Mouse (Mus musculus): Measurements from ENCODE around the gene Hesx1.

Gene Hesx1

DNA sequence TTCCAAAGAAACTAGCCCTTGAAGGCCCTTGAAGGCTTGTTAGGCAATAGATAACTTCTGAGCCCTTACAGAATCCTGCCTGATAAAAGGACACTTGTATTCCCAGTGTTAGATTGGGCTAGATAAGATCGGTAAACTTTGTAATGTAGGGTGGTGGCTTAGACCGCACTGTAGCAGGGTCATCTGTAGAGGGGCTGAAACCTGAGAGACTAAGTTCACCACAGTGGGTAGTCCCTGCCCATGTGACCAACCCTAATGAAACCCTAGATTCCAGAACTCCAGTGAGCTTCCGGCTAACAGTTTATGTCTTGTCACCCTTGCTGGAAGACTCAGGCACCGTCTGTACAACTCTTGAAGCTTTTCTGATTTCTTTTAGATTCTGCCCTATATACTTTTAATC lies 19.4 kb downstream of the Hesx1 start:
- DNase-seq (ENCODE audit: low read depth, low spot score): no peak

DNA sequence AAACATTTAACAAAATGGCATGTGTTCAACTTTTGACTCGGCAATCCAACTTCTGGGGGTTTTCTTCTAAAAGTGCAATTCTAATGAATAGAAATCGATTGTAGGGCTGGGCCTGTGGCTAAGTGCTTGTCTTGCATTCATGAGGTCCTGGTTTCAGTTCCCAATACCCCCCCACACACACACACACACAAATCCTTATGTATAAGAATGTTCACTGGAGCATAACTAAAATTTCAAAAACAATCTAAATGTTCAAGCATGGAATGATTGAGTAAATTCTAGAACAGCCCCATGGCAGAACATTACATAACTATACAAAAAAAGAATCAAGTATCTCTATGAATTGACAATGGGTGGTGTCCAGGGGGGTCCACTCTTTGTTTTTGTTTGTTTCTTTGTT lies 23.7 kb downstream of the Hesx1 start:
- DNase-seq (ENCODE audit: low read depth, low spot score): no peak

DNA sequence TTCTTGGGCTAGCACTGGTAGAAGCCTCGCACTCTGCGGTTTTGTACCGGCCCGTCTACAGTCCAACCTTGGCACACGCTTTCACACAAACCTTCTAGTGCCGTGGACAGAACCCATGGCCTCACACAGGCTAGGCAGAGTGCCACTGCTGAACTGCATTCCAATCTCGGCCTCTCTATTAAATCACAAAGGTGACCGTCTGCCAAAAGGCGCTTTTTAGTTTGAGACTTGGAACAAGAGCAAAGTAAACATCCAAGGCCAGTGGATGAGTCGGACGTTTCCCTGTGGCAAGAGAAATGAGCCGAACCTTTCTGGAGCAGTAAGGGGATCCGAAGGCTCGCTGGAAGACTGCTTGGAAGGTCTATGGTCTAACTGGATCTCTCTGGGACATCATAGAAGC lies 25.6 kb downstream of the Hesx1 start:
- no peak for DNase-seq (ENCODE audit: low read depth, low spot score)

DNA sequence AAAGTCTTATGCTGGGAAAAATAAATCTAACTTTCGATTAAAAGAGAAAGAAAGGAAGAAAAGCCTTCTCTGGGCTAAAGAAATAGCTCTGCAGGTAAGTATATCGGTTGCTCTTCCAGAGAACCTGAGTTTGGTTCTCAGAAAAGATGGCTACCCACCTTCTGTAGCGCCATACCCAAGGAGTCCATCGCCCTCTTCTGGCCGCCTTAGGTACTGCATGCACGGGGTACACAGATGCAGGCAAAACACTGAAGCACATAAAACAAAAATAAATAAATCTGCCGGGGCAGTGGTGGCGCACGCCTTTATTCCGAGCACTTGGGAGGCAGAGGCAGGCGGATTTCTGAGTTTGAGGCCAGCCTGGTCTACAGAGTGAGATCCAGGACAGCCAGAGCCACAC lies 28.7 kb downstream of the Hesx1 start:
- DNase-seq (ENCODE audit: low read depth, low spot score): peak; percentile 89

DNA sequence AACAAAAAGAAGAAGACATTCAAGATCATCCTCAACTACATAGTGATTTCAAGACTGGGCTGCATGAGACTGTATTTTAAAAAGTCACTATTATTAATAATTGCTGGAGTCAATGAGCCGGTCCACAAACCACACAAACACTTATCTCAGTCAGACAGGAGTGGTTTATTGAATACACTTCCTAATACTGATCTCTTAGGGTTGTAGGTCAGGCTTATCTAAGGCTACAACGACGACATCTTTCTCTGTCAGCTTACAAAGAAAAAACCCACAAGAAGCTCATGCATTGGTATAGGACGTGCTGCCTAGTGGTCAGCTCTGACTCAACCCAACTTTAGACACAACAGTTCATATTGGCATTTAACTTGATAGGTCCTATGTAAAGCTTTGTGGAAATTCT lies 30.4 kb downstream of the Hesx1 start:
- DNase-seq (ENCODE audit: low read depth, low spot score): no peak

DNA sequence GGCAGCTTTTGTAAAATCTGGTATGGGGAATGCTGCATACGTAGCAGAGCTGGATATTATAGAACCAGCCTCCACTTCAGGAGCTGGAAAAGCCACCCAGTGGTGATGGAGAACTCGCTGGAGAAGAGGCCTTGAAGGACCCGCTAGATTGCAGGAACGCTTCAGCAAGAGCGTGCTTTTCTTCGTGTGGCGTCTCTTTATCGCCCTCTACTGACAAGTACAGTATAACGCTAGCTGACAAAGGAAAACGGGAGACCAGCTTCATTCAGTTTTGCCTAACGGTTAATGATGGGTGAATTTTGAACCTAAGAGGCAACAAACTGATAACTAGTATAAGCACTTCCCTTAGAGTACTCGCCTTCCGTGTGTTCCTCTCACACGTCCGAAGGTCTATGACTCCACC lies 35.6 kb downstream of the Hesx1 start:
- peak; percentile 80 for DNase-seq (ENCODE audit: low read depth, low spot score)

DNA sequence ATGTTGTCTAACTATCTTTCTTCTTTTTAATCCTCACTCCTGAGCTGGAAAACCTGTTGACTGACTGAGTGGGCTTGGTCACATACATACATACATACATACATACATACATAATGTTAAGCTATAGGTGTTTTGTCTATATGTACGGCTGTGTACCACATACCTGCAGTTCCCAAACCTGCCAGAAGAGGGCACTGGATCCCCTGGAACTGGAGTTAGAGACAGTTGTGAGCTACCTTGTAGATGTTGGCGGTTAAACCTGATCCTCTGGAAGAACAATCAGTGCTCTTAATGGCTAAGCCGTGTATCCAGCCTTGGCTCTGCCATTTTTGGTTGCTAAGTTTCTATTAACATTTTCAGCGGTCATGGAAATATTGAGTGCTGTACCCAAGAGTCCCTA lies 36.9 kb downstream of the Hesx1 start:
- peak; percentile 77 for DNase-seq (ENCODE audit: low read depth, low spot score)

DNA sequence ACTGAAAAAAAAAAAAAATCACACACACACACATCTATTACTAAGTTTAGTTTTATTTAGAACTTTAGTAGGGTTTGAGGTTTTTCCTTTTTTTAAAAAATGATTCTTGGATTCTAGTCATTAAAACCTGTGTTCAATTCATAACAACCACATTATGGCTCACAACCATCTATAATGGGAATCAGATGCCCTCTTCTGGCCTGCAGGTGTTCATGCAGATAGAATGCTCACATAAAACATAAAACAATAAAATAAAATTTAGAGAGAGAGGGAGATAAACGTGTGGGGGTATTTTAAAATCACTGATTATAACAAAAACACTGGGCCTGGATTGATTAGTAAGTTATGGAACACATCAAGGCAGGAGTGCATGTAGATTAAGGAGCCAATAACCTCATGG lies 43.3 kb downstream of the Hesx1 start:
- no peak for DNase-seq (ENCODE audit: low read depth, low spot score)

DNA sequence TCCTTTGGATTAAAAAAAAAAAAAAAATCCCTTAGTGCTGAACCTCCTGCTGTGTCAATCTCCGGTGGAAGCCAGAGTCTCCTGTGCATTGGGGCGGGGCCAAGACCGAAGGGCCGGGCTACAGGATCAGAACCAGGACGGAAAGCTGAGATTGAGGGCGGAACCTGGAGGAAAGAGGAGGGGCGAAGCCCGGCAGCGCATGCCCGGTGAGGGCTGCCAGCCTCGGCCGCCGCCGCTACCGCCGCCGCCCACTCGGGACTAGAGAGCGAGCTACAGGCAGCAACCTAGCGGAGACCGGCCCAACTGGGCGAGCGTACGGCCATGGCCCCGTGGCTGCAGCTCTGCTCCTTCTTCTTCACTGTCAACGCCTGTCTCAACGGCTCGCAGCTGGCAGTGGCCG lies 44.6 kb downstream of the Hesx1 start, which contains the start of gene Il17rd:
TSS of gene Il17rd (plus strand) at position 159 of the 400 bp plus-strand sequence.
- peak; percentile 89 for DNase-seq (ENCODE audit: low read depth, low spot score)

DNA sequence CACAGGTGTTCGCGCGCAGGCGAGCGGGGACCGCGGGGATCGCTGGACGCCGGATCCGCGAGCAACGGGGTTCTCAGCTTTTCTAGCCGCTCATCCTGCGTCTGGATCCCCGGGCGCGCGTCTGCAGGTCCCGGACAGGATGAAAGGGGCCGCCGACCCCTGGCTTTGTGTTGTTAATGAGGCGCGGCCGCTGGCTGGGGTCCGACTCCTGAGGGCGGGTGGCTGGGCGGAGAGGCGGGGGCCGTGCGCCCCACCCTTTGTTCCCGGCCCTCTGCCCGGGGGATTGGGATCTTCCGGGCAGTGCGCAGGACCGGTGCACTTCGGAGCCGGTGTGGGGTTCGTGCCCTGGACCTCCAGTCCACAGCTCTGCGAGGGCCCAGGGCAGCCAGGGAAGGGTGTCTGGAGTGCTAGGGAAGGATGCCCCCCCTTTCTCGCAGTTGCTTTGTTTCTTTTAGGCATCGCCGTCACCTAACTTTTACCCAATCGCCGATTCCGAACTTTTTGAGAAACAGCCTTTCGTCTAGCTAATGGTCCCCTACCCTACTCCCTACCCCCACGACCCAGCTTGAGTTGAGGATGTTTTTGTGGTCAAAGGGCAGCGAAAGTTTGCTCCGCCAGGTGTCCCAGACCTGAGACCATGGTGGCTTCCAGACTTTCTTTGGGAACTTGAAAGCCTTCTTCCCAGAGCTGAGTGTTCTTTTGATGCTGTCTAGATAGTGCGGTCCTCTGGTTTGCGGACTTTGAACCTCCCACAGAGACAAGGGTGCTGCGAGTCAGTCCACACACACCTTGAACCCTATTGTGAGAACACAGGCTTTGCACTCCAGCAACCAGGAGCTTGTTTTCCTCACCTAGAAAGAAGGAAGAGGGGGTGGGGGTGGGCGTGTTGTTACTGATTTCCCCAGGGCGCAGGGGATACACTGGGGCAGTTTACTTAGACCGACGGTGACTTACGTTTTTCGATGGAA lies 45.3 kb downstream of the Hesx1 start:
- DNase-seq (ENCODE audit: low read depth, low spot score): peak; percentile 41

DNA sequence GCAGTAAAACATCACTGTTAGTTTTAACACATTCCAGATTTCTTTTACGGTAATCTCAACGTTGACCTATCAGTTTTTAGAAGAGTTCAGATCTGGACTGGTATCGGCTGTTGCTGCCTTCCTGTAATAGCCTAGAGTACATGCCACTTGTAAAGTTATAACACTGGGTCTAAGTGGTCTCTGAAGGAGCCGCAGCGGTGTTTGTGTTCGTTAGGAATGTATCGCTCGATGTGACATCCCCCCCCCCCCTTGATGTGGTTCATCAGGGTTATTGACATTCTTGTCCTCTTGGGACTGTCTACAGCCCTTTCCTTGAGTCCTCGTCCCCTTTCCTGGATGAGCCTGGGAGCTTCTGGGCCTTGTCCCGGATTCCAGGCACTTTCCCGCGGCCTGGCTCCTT lies 46.2 kb downstream of the Hesx1 start:
- DNase-seq (ENCODE audit: low read depth, low spot score): no peak

DNA sequence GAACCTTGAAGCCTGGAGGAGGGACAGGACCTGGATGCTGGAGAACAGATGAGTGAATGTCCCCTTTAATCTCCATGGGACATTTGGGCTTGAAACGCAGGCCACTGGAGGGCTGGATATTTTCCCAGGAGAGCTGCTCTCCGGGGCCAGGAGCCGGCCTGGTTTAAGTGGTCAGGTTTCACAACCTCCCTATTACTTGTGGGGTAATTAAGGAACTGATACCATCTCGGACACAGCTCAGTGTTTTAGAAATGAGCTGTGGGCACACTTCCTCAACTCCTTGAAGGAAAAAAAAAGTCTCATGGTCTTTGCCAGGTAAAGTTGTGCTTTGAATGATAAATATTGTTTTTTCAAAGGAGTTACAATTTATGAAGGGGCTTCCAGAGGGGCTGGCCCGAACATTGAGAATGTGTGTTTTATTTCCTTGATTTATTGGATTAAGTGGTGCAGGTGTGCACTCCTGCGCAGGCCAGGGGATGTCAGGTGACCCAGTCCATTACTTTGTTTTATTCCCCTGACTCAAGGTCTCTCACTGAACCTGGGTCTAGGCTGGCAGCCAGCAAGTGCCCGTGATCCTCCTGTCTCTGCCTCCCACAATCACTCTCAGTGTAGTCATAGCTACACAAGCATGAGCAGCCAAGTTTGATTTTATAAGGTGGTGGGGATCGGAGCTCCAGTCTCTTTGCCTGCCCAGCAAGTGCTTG lies 48.2 kb downstream of the Hesx1 start:
- no peak for DNase-seq (ENCODE audit: low read depth, low spot score)

DNA sequence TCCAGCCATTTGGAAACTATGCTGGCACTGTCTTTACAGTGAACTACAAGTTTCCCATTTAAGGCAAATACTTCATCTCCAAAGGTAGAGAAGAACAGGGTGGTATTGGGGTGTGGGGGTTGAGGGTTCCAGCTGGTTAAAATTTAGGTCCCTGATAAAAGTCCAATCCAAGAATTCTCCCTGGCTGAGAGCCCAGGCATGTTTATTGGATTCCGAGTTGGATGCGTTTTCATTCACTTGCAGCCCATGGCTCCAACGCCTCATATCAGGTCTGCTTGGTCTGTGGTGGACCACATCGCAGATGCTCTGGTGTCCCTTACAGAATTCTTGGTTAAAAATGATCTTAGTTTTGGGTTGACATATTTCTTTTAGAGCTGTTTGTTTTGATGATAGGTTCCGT lies 49.2 kb downstream of the Hesx1 start:
- DNase-seq (ENCODE audit: low read depth, low spot score): no peak

DNA sequence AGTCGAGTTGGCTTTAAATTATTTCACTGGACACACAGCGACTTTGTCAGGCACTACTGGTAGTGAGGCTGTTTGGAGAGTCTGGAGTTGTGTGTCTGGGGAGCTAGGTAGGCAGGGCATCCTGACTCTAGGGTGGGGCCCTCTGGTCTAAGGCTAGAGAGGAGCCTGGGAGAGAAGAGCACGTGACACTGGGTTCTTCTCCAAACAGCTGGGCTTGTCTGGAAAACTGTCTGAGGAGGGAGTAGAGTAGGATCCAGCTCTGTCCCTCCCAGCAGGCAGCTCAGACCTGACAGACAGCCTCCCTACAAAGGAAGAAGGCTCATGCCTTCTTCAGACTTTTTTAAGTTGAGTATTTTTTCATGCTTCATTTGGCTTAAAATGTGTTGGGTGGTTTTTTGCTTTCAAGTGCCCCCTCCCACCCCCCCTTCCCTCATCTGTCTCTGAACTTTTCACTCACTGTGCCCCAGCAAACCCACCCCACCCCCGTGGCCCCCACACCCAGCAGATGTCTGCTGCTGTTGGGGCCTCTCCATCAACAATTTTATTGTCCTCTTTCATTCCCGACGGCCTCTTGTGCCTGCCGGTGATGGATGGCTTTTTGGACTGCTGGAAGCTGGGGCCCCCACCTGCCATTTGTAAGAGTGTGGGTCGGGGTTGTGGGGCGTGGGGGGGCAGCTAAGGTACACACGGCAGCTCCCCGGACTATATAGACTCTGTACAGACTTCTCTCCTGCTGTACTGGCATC lies 50.2 kb downstream of the Hesx1 start:
- DNase-seq (ENCODE audit: low read depth, low spot score): no peak

DNA sequence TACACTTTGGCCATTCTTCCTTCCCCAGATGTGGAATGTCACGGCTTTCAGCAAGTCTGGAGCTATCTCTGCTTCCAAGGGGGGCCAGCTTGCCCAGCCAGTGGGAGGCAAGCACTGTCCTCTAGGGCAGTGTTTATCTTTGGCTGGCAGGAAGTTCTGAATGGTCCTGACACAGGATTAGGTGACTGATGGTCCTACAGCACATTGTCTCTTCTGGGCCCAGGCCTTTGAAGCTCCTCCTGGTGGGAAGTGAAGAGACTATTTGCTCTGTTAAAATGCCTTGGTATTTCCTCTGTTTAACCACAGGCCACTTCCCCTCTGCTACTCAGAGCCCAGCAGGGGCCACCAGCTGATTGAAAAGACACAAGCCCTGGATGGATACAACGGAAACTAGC lies 50.7 kb downstream of the Hesx1 start:
- DNase-seq (ENCODE audit: low read depth, low spot score): peak; percentile 52

DNA sequence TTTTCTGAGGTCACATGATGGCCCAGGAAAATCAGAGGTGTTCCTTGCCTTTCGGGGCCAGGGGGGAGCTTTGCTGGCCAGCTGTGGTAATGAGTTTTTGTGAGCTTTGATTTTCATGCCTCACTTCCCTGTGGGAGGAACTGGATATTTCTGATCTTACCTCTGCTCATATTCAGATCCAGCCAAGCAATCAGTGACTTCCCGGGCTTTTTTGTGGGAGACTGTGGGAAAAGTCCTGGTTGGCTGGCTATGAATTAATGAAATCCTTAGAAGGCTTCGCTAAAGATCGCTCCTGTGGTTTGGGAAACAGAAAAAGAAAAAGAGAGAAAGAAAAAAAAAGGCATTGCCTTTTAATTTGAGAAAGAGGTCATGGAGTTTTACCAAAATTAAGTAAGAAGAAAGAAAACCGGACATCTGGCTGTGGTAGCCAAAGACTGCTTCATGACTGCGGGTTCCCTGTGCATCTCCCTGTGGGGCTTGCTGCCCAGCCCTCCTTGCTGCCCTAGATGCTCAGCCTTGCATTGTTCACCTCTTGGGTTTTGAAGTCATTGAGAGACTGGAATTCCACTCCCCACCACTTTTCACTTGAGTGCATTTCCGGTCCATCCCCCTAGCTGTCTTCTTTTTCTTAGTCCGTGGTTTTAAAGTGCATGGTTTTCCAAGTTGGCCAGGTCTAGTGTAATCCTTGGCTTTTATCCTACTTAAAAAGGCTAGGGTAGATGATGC lies 54.2 kb downstream of the Hesx1 start:
- DNase-seq (ENCODE audit: low read depth, low spot score): no peak

DNA sequence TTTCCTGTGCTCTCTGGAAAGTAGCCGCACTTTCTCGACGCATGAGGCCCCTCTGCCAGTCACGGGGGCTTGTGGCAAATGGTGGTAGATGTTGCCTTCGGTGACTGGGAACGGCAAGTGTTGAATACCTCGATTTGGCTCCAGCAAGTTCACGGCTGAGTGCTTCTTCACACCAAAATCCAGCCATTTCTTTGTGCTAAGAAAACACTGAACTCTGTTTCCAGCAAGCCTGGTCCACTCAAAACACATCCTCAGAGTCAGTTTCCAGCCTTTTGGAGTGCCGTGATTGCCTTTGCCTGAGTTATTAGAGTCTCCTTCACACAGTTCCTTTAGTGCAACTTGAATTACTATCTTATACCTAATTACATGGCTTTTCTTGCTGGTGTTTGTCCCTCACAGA lies 55.8 kb downstream of the Hesx1 start:
- DNase-seq (ENCODE audit: low read depth, low spot score): no peak

DNA sequence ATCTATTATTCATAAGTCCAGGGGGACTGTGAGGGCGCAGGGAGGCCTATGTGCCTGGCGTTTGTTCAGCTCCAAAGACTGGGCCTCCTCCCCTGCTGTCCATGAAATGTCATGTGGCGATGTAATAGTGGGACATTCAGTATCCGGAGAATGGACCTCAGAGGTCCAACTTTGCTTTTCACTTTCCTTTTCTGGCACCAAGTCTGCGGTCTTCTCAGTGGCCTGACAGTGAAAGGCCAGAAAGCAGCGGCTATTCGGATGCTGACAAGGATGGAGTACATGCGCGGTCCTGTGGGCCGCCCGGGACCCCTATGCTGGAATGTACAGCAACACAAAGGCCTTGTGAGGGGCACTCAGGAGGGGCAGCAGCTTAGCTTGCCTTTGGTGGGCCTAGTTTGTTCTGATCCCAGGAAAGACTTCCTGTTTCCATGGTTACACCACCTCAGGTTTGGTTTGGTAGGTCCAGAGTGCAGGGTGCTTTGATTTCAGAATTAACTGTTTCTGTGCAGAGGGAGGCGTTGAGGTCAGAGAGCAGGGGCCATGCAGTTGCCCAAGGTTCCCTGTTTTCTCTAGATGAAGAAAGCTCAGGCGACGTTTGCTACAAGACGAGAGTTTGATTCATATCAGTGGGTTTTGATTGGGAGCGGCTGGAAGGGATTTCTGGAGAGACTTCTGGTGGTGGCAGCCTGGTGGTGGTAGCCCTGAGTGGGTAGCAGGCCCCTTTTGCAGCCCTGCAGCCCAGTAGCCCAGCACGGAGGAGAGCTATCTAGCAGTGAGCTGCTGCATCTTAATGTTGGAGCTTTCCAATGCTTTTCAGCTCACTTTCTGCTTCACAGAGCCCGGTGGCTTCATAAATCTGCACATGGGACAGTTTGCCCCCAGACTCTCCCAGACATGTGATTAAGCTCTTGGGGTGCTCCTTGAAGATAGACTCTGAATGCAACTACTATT lies 56.6 kb downstream of the Hesx1 start:
- no peak for DNase-seq (ENCODE audit: low read depth, low spot score)

DNA sequence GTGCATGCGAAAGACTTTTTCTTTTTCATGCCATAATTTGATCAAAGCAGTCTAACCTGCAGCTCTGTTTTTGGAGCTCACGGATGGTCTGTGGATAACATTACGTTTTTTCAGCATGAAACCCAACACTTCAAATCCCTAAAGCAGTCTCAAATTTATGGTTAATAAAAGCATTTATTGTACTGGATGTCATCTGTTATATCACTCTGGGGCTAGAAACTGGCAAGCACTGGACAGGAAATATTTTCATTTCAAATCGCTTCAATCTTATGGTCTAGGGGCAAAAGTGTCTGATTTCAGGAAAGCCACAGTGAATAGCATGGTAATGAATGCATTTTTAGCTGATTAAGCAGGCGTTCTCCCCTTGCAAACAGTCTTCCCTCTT lies 57.3 kb downstream of the Hesx1 start:
- no peak for DNase-seq (ENCODE audit: low read depth, low spot score)

Measured in CD4-positive, CD25-positive, alpha-beta regulatory T cell, adult 2 months (primary cell).